Mouse (Mus musculus) lung, embryonic 15.5 days (tissue): ENCODE results near the gene Mrpl28. TPM values are rescaled to one million over a fixed set of nuclear protein-coding genes. Genes with fewer than 3 reads are reported as not detected.

Experiments
- ATAC-seq: fragments of 200-750 bp; cut with Nextera tagmentation; 2 replicates; pipeline ENCODE4 v1.8.0; 2017; ENCODE audit warnings: moderate number of reproducible peaks, borderline replicate concordance; ENCODE audit not compliant: low FRiP score, low TSS enrichment; ENCODE audit errors: extremely low read depth
- H3K27ac ChIP-seq: fragments of 300-500 bp; sonication (generic); 2 replicates; pipeline ENCODE4 v1.5.1; 2015; ENCODE audit warnings: moderate library complexity, mild to moderate bottlenecking, inconsistent platforms
- H3K27me3 ChIP-seq: fragments of 300-500 bp; sonication (generic); 2 replicates; pipeline ENCODE4 v1.6.1; 2015; ENCODE audit warnings: inconsistent platforms
- H3K36me3 ChIP-seq: fragments of 300-500 bp; sonication (generic); 2 replicates; pipeline ENCODE4 v1.6.1; 2015; ENCODE audit warnings: inconsistent platforms
- H3K4me1 ChIP-seq: fragments of 300-500 bp; sonication (generic); 2 replicates; pipeline ENCODE4 v1.6.1; 2015; ENCODE audit warnings: inconsistent platforms
- H3K4me2 ChIP-seq: fragments of 300-500 bp; sonication (generic); 2 replicates; pipeline ENCODE4 v1.6.1; 2015; ENCODE audit warnings: inconsistent platforms, mild to moderate bottlenecking, moderate library complexity
- H3K4me3 ChIP-seq: fragments of 300-500 bp; sonication (generic); 2 replicates; pipeline ENCODE4 v1.5.1; 2015; ENCODE audit warnings: mild to moderate bottlenecking, inconsistent platforms
- H3K9ac ChIP-seq: fragments of 300-500 bp; sonication (generic); 2 replicates; pipeline ENCODE4 v1.6.1; 2015; ENCODE audit warnings: inconsistent platforms
- H3K9me3 ChIP-seq: fragments of 300-500 bp; sonication (generic); 2 replicates; pipeline ENCODE4 v1.6.1; 2016; ENCODE audit warnings: inconsistent platforms
- WGBS: fragments of 180-500 bp; shearing (Covaris S2); methylation state at CpG from one replicate; pipeline ENCODE4 v1.1.7; 2015; 5-methylcytosine and 5-hydroxymethylcytosine counted together
- polyA plus RNA-seq: library from polyadenylated mRNA; unstranded; fragments of >200 nt; fragmentation: Nextera tagmentation; extraction: Ambion mirVana; gene quantifications from 2 replicates; pipeline ENCODE4 v1.2.1, GENCODE M21; 2015

Mrpl28 gene
- polyA plus RNA-seq, 1 experiment from 2014 or later: 209 TPM

- Histone ChIP-seq H3K4me3 (no peak overlapping the region), H3K36me3 (no peaks in the 10 kb centered on the region), H3K4me1 (peaks cover 17% of the 10 kb centered on the region), H3K27ac (no peak overlapping the region), H3K4me2 (no peak overlapping the region), H3K9me3 (no peaks in the 10 kb centered on the region), H3K9ac (no peak overlapping the region), H3K27me3 (peaks cover 82% of the 10 kb centered on the region)
- ATAC-seq: no peak
- 79% methylated on average over 17 of the region's 17 CpGs for WGBS
Observed at GRCm38 (mm10) chr17:26116503-26117258, 6.6 kb upstream of the Mrpl28 start.

- 41% methylated on average over 33 of the region's 33 CpGs for WGBS
- 0 out of 2 replicates have a peak overlapping the region, but pooled peaks have one; percentile 3 for H3K9ac ChIP-seq
Observed at GRCm38 (mm10) chr17:26119766-26120710, 3.3 kb upstream of the Mrpl28 start.

GRCm38 (mm10) chr17:26122431-26123140 lies 714 bp upstream of the Mrpl28 start:
- H3K4me2 ChIP-seq: no peak overlapping the region
- no peak overlapping the region for H3K27ac ChIP-seq
- WGBS: 57% methylated on average over 5 of the region's 5 CpGs
- H3K4me1 ChIP-seq: peaks cover 16% of the 10 kb centered on the region
- peaks cover 24% of the 10 kb centered on the region for H3K36me3 ChIP-seq
- H3K27me3 ChIP-seq: peaks cover 23% of the 10 kb centered on the region
- peak overlapping the region; percentile 13; the same call in 1 of the 2 replicates for H3K9ac ChIP-seq
- H3K4me3 ChIP-seq: peak overlapping the region; percentile 90; the same call in 1 of the 2 replicates
- no peak for ATAC-seq
- H3K9me3 ChIP-seq: no peaks in the 10 kb centered on the region

More at GRCm38 (mm10) chr17:26119766-26120710, 3.3 kb upstream of the Mrpl28 start:
- Histone ChIP-seq H3K9me3 (no peaks in the 10 kb centered on the region), H3K27ac (no peak overlapping the region), H3K27me3 (peaks cover 49% of the 10 kb centered on the region), H3K36me3 (0 out of 2 replicates have a peak, but pooled peaks cover under 1% of the 10 kb centered on the region), H3K4me3 (no peak overlapping the region), H3K4me2 (no peak overlapping the region), H3K4me1 (peaks cover 16% of the 10 kb centered on the region)
- no peak for ATAC-seq

DNA sequence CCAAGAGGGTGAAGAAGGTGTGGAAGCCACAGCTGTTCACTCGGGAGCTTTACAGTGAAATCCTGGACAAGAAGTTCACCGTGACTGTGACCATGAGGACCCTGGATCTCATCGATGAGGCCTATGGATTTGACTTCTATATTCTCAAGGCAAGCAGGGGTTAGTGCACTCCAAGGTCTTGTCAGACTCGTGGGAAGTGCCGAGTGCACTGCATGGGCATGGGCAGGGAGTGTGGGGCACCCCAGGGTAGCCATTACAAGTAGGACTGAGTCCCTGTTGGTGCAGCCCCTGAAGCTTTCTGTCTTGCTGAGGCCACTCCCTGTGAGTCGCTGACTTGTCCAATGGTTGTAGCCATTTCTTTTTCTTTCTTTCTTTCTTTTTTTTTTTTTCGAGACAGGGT lies 1.3 kb downstream of the Mrpl28 start:
- Histone ChIP-seq H3K9me3 (no peaks in the 10 kb centered on the region), H3K27me3 (peaks cover 4% of the 10 kb centered on the region; the same call in 1 of the 2 replicates), H3K9ac (peak overlapping the region; percentile 92), H3K4me1 (peaks cover 16% of the 10 kb centered on the region), H3K36me3 (peaks cover 30% of the 10 kb centered on the region), H3K4me2 (peak overlapping the region; percentile 80), H3K4me3 (peak overlapping the region; percentile 90), H3K27ac (no peak overlapping the region)
- ATAC-seq: no peak
- WGBS: 81% methylated on average over 7 of the region's 7 CpGs

GRCm38 (mm10) chr17:26125226-26125625 lies 1.9 kb downstream of the Mrpl28 start:
- 83% methylated on average over 10 of the region's 10 CpGs for WGBS

DNA sequence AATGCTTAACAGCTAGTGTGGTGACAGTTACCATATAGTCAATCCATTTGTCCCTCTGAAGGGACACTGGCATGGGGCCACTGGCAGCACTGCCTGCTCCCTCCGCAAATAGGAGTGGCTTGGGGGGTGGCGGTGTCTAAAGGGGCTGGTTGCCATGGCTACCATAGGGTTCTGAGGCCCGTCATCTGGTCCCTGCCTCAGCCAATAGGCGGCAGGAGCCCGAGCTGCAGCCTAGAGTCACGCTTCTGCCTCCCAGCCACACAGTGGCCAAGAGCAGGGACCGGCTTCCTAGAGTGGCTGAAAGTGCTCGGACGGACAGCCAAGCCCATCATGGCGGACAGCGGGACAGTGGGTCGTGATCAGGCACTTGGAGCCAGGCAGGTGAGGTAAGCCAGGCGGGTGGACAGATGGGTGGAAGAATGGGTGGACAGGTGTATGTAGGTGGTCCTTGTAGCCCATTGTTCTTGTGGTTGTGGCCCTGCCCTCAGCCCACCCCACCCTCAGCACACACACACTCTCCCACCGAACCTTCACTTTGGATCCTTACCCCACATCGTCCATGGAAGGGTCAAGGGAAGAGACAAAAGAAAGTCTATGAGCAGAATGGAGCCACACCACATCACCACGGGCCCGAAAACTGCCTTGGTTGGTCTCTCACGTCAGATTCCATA lies 7.9 kb downstream of the Mrpl28 start:
- Histone ChIP-seq H3K4me2 (no peak overlapping the region), H3K27ac (no peak overlapping the region), H3K4me1 (no peaks in the 10 kb centered on the region), H3K9me3 (no peaks in the 10 kb centered on the region), H3K9ac (no peak overlapping the region), H3K36me3 (peaks cover 35% of the 10 kb centered on the region), H3K27me3 (no peaks in the 10 kb centered on the region), H3K4me3 (no peak overlapping the region)
- ATAC-seq: no peak
- WGBS: 83% methylated on average over 18 of the region's 18 CpGs

More at GRCm38 (mm10) chr17:26125226-26125625, 1.9 kb downstream of the Mrpl28 start:
- no peak for ATAC-seq
- H3K4me3 ChIP-seq: no peak overlapping the region
- H3K4me2 ChIP-seq: no peak overlapping the region
- no peaks in the 10 kb centered on the region for H3K9me3 ChIP-seq
- H3K27me3 ChIP-seq: no peaks in the 10 kb centered on the region
- no peak overlapping the region for H3K27ac ChIP-seq
- H3K9ac ChIP-seq: no peak overlapping the region
- H3K4me1 ChIP-seq: peaks cover 13% of the 10 kb centered on the region
- peaks cover 37% of the 10 kb centered on the region for H3K36me3 ChIP-seq

GRCm38 (mm10) chr17:26131856-26132853 lies 8.9 kb downstream of the Mrpl28 start:
- H3K27ac ChIP-seq: no peak overlapping the region
- H3K9me3 ChIP-seq: no peaks in the 10 kb centered on the region
- H3K4me2 ChIP-seq: no peak overlapping the region
- H3K27me3 ChIP-seq: no peaks in the 10 kb centered on the region
- no peaks in the 10 kb centered on the region for H3K4me1 ChIP-seq
- H3K4me3 ChIP-seq: no peak overlapping the region
- ATAC-seq: no peak
- 86% methylated on average over 18 of the region's 18 CpGs for WGBS
- H3K36me3 ChIP-seq: peaks cover 26% of the 10 kb centered on the region
- H3K9ac ChIP-seq: no peak overlapping the region

DNA sequence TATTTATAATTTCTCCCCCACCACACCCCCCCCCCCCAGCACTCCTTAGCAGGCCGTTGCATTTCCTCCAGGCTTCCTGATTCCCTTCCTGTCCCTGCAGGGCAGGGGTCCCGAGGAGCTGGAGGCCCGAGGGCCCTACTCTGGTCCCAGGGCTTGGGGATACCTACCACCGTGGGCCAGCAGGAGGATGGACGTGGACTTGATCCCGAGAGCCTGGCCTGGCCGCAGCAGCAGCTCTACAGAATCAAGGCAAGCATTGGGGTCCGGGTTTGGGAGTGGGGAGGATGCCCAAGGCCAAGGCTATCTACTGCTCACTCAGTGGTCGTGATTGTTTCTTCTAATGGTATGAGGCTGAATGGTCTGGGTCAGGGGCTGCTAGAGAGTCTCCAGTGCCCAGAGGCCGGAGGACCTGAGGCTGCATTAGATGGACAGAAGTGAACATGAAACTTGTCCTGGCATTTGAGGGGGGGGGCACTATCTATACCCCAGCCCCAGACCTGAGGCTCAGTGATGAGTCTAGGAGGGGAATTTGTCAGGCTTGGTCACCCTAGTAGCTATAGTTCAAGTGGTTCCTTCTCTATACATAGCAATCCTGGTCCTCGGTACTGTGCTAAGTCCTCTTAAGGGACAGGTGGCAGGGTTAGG lies 13.9 kb downstream of the Mrpl28 start:
- H3K27ac ChIP-seq: no peak overlapping the region
- H3K36me3 ChIP-seq: no peaks in the 10 kb centered on the region; the same call in 1 of the 2 replicates
- no peaks in the 10 kb centered on the region for H3K27me3 ChIP-seq
- H3K4me1 ChIP-seq: peaks cover 23% of the 10 kb centered on the region
- no peaks in the 10 kb centered on the region for H3K9me3 ChIP-seq
- no peak overlapping the region for H3K4me3 ChIP-seq
- H3K4me2 ChIP-seq: no peak overlapping the region
- no peak for ATAC-seq
- no peak overlapping the region for H3K9ac ChIP-seq
- WGBS: 82% methylated on average over 11 of the region's 11 CpGs

- Histone ChIP-seq H3K27ac (peak overlapping the region; percentile 95; the same call in 1 of the 2 replicates), H3K4me1 (peaks cover 23% of the 10 kb centered on the region), H3K4me2 (peak overlapping the region; percentile 67), H3K9ac (peak overlapping the region; percentile 43; the same call in 1 of the 2 replicates), H3K4me3 (peak overlapping the region; percentile 80), H3K9me3 (no peaks in the 10 kb centered on the region), H3K27me3 (no peaks in the 10 kb centered on the region), H3K36me3 (peaks cover 3% of the 10 kb centered on the region; the same call in 1 of the 2 replicates)
- 65% methylated on average over 2 of the region's 2 CpGs for WGBS
- ATAC-seq: no peak
Observed at GRCm38 (mm10) chr17:26137751-26138130, 14.4 kb downstream of the Mrpl28 start.
